Mouse (Mus musculus) heart, postnatal 0 days (tissue): Measurements from ENCODE around the gene Naa38.

ENCODE experiments used
- CTCF ChIP-seq: IDR thresholded peaks from 2 replicates; pipeline ENCODE4 v1.5.1; 2016; ENCODE audit warnings: antibody characterized with exemption, control low read depth, low read depth
- EP300 ChIP-seq: IDR thresholded peaks from 2 replicates; pipeline ENCODE4 v1.6.1; 2016; ENCODE audit warnings: antibody characterized with exemption, low read depth

DNA sequence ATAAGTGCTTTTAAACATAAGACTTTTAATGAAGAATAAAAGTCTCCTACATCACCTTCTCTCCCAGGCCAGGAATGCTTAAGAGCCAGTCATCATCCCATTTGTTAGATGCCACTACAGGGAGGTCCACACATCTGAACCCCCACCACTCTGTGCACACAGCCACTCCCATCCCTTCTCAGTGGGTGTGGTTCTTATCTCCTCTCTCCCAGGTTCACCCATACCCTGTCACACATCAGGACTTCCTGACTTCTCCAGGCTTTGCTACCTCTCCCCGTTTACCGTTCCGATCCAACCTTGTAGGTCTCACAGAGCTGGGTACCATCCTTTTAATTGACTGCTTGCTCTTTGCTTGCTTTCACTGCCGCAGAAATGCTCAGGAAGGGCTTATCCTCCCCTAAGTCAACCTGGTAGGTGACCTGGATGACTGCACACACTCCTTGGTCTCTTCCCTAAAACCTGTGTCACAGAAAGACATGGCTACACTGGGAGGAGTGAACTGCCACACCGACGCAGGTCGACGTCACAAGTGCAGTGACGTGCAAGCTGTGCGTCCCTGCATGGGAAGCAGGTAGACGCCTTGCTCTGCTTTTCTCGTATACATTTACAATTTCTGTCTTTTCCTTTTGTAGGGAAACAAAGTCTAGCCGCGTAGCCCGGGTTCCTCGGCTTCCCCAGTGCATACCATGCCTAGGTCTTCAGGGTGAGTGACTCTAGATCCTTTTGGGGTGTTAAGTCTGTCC lies 21.9 kb upstream of the Naa38 start:
- TF ChIP-seq CTCF (no peak), EP300 (no peak)
